Mouse (Mus musculus) limb, embryonic 10.5 days (tissue): ENCODE results near the gene Flrt2. TPM values are rescaled to one million over a fixed set of nuclear protein-coding genes. Genes with fewer than 3 reads are reported as not detected.
"Not testable (repeated sequence)": the region's sequence is repeated elsewhere in the genome, so short reads cannot be mapped to it uniquely, and the experiment has no call there.

Source experiments
- DNase-seq: peaks from one replicate; pipeline ENCODE4 v3.0.0-alpha.2; 2017; ENCODE audit warnings: low spot score
- H3K27ac ChIP-seq: fragments of 300-500 bp; sonication (generic); 2 replicates; pipeline ENCODE4 v1.5.1; 2016; ENCODE audit warnings: mild to moderate bottlenecking
- H3K27me3 ChIP-seq: fragments of 300-500 bp; sonication (generic); 2 replicates; pipeline ENCODE4 v1.6.1; 2016; ENCODE audit warnings: low read depth, mild to moderate bottlenecking; ENCODE audit not compliant: poor library complexity, severe bottlenecking
- H3K36me3 ChIP-seq: fragments of 300-500 bp; sonication (generic); 2 replicates; pipeline ENCODE4 v1.6.1; 2016; ENCODE audit warnings: mild to moderate bottlenecking, moderate library complexity
- H3K4me1 ChIP-seq: fragments of 300-500 bp; sonication (generic); 2 replicates; pipeline ENCODE4 v1.6.1; 2016
- H3K4me3 ChIP-seq: fragments of 300-500 bp; sonication (generic); 2 replicates; pipeline ENCODE4 v1.5.1; 2016; ENCODE audit warnings: mild to moderate bottlenecking, moderate library complexity
- H3K9me3 ChIP-seq: fragments of 300-500 bp; sonication (generic); replicated peaks from 2 replicates; pipeline ENCODE4 v1.6.1; 2016; ENCODE audit warnings: mild to moderate bottlenecking
- WGBS: fragments of 180-500 bp; shearing (Covaris S2); methylation state at CpG from one replicate; pipeline ENCODE4 v1.1.7; 2016; 5-methylcytosine and 5-hydroxymethylcytosine counted together
- polyA plus RNA-seq: library from polyadenylated mRNA; unstranded; fragments of >200 nt; fragmentation: Nextera tagmentation; extraction: Ambion mirVana; gene quantifications from 2 replicates; pipeline ENCODE4 v1.2.1, GENCODE M21; 2016

Gene Flrt2
- 12.1 and 15.2 TPM in 2 replicates for polyA plus RNA-seq

GRCm38 (mm10) chr12:95691961-95692767 lies at the start of gene Flrt2:
TSS of gene Flrt2 (plus strand) at chr12:95692226.
- Histone ChIP-seq H3K9me3 (no peaks in the 10 kb centered on the region), H3K27me3 (peaks cover 51% of the 10 kb centered on the region), H3K4me3 (peak within 1 kb of the TSS; percentile 86), H3K36me3 (no peaks in the 10 kb centered on the region), H3K4me1 (peaks cover 47% of the 10 kb centered on the region), H3K27ac (peak within 1 kb of the TSS; percentile 94)
- under 1% methylated on average over 32 of the region's 32 CpGs for WGBS
- peak; percentile 50 for DNase-seq

GRCm38 (mm10) chr12:95642226-95642625 lies 49.8 kb upstream of the Flrt2 start:
- Histone ChIP-seq H3K36me3 (no peaks in the 10 kb centered on the region), H3K9me3 (no peaks in the 10 kb centered on the region), H3K27ac (no peak overlapping the region), H3K27me3 (no peaks in the 10 kb centered on the region), H3K4me1 (peaks cover 6% of the 10 kb centered on the region; the same call in 1 of the 2 replicates), H3K4me3 (no peak overlapping the region)
- no peak for DNase-seq
- WGBS, result 63% methylated on average over 3 of the region's 3 CpGs

GRCm38 (mm10) chr12:95647179-95647578 lies 44.8 kb upstream of the Flrt2 start:
- not testable (repeated sequence) for H3K4me3 ChIP-seq, H3K9me3 ChIP-seq, H3K27ac ChIP-seq, H3K4me1 ChIP-seq, H3K36me3 ChIP-seq, DNase-seq, H3K27me3 ChIP-seq
- WGBS, result 85% methylated on average over 5 of the region's 6 CpGs

- H3K27ac ChIP-seq, result no peak overlapping the region
- H3K4me3 ChIP-seq, result no peak overlapping the region
- H3K9me3 ChIP-seq, result no peaks in the 10 kb centered on the region
- no peaks in the 10 kb centered on the region for H3K36me3 ChIP-seq
- no peaks in the 10 kb centered on the region for H3K4me1 ChIP-seq
- no peak for DNase-seq
- H3K27me3 ChIP-seq, result no peaks in the 10 kb centered on the region
- 86% methylated on average over 4 of the region's 4 CpGs for WGBS
These were observed 39.6 kb upstream of the Flrt2 start for GRCm38 (mm10) chr12:95652172-95653156.

GRCm38 (mm10) chr12:95656594-95656993 lies 35.4 kb upstream of the Flrt2 start:
- H3K27ac ChIP-seq, result no peak overlapping the region
- no peaks in the 10 kb centered on the region for H3K36me3 ChIP-seq
- DNase-seq, result no peak
- 89% methylated on average over 4 of the region's 4 CpGs for WGBS
- H3K4me3 ChIP-seq, result no peak overlapping the region
- H3K27me3 ChIP-seq, result no peaks in the 10 kb centered on the region
- H3K4me1 ChIP-seq, result no peaks in the 10 kb centered on the region
- H3K9me3 ChIP-seq, result no peaks in the 10 kb centered on the region

GRCm38 (mm10) chr12:95667296-95667695 lies 24.7 kb upstream of the Flrt2 start:
- Histone ChIP-seq H3K9me3 (no peaks in the 10 kb centered on the region), H3K4me3 (no peak overlapping the region), H3K36me3 (no peaks in the 10 kb centered on the region), H3K4me1 (no peaks in the 10 kb centered on the region), H3K27ac (no peak overlapping the region), H3K27me3 (no peaks in the 10 kb centered on the region)
- 87% methylated on average over 5 of the region's 5 CpGs for WGBS
- DNase-seq, result no peak

GRCm38 (mm10) chr12:95675711-95676110 lies 16.3 kb upstream of the Flrt2 start:
- Histone ChIP-seq H3K27ac (no peak overlapping the region), H3K4me3 (no peak overlapping the region), H3K36me3 (no peaks in the 10 kb centered on the region), H3K4me1 (no peaks in the 10 kb centered on the region), H3K27me3 (no peaks in the 10 kb centered on the region), H3K9me3 (no peaks in the 10 kb centered on the region)
- DNase-seq, result no peak
- WGBS, result 82% methylated on average over 5 of the region's 5 CpGs

GRCm38 (mm10) chr12:95690819-95691218 lies 1.2 kb upstream of the Flrt2 start:
- peaks cover 51% of the 10 kb centered on the region for H3K27me3 ChIP-seq
- 8% methylated on average over 9 of the region's 9 CpGs for WGBS
- no peak overlapping the region for H3K4me3 ChIP-seq
- DNase-seq, result peak; percentile 43
- H3K4me1 ChIP-seq, result peaks cover 37% of the 10 kb centered on the region
- H3K27ac ChIP-seq, result no peak overlapping the region
- H3K36me3 ChIP-seq, result no peaks in the 10 kb centered on the region
- H3K9me3 ChIP-seq, result no peaks in the 10 kb centered on the region

- peaks cover 51% of the 10 kb centered on the region for H3K27me3 ChIP-seq
- H3K9me3 ChIP-seq, result no peaks in the 10 kb centered on the region
- H3K4me3 ChIP-seq, result peak overlapping the region; percentile 86
- DNase-seq, result peak; percentile 48
- no peaks in the 10 kb centered on the region for H3K36me3 ChIP-seq
- H3K4me1 ChIP-seq, result peaks cover 56% of the 10 kb centered on the region
- WGBS, result under 1% methylated on average over 13 of the region's 13 CpGs
- 0 out of 2 replicates have a peak overlapping the region, but pooled peaks have one; percentile 94 for H3K27ac ChIP-seq
These were observed 1.1 kb downstream of the Flrt2 start for GRCm38 (mm10) chr12:95692948-95693650.

GRCm38 (mm10) chr12:95693651-95694471 lies 1.8 kb downstream of the Flrt2 start:
- peaks cover 64% of the 10 kb centered on the region for H3K4me1 ChIP-seq
- WGBS, result under 1% methylated on average over 28 of the region's 28 CpGs

GRCm38 (mm10) chr12:95694507-95694906 lies 2.5 kb downstream of the Flrt2 start:
- Histone ChIP-seq H3K4me3 (peak overlapping the region; percentile 86), H3K36me3 (no peaks in the 10 kb centered on the region), H3K4me1 (peaks cover 68% of the 10 kb centered on the region), H3K9me3 (no peaks in the 10 kb centered on the region), H3K27ac (peak overlapping the region; percentile 94), H3K27me3 (peaks cover 38% of the 10 kb centered on the region)
- under 1% methylated on average over 8 of the region's 8 CpGs for WGBS
- DNase-seq, result no peak

More at GRCm38 (mm10) chr12:95693651-95694471, 1.8 kb downstream of the Flrt2 start:
- Histone ChIP-seq H3K27me3 (peaks cover 45% of the 10 kb centered on the region), H3K36me3 (no peaks in the 10 kb centered on the region), H3K9me3 (no peaks in the 10 kb centered on the region), H3K4me3 (peak overlapping the region; percentile 86), H3K27ac (peak overlapping the region; percentile 94)
- peak; percentile 63 for DNase-seq
